Mouse (Mus musculus): ENCODE data around the gene Serpinb9b. TPM values are rescaled to one million over a fixed set of nuclear protein-coding genes. Genes with fewer than 3 reads are reported as not detected.
"Not testable (repeated sequence)": the region's sequence is repeated elsewhere in the genome, so short reads cannot be mapped to it uniquely, and the experiment has no call there.

The Serpinb9b gene
- polyA plus RNA-seq, 1 experiment from 2014 or later, result 0.15 TPM

GRCm38 (mm10) chr13:33028146-33028545, 930 bp downstream of the Serpinb9b start:
- ATAC-seq (replicated peaks; ENCODE audit: low FRiP score) (no peak), DNase-seq (ENCODE audit: low spot score) (no peak)
- no peak overlapping the region for H3K27ac ChIP-seq (ENCODE audit: low read depth, low read length)
- WGBS, result 67% methylated on average over 2 of the region's 2 CpGs
- no peaks in the 10 kb centered on the region for H3K36me3 ChIP-seq (ENCODE audit: control insufficient read depth, insufficient read depth, low read length)
- no peak overlapping the region for H3K4me2 ChIP-seq (ENCODE audit: low read depth, low read length, severe bottlenecking)
- H3K4me3 ChIP-seq (ENCODE audit: low read depth, low read length), result no peak overlapping the region
- no peaks in the 10 kb centered on the region for H3K4me1 ChIP-seq (replicated peaks; ENCODE audit: control insufficient read depth, insufficient read depth, low read length)
- H3K27me3 ChIP-seq (ENCODE audit: control insufficient read depth, insufficient read depth, low read length), result no peaks in the 10 kb centered on the region
- no peaks in the 10 kb centered on the region for H3K9me3 ChIP-seq (ENCODE audit: control insufficient read depth, low read length)
- H3K9ac ChIP-seq (ENCODE audit: low read length), result no peak overlapping the region

GRCm38 (mm10) chr13:33028550-33028949, 1.3 kb downstream of the Serpinb9b start:
- H3K4me3 ChIP-seq (ENCODE audit: low read depth, low read length), result no peak overlapping the region
- whole genome bisulfite sequencing, result 72% methylated on average over 2 of the region's 2 CpGs
- no peak for DNase-seq (ENCODE audit: low spot score)

GRCm38 (mm10) chr13:33029478-33029877, 2.3 kb downstream of the Serpinb9b start:
- H3K9ac ChIP-seq (ENCODE audit: low read length); DNase-seq (ENCODE audit: low spot score); H3K27me3 ChIP-seq (ENCODE audit: control insufficient read depth, insufficient read depth, low read length); H3K27ac ChIP-seq (ENCODE audit: low read depth, low read length); H3K4me1 ChIP-seq (replicated peaks; ENCODE audit: control insufficient read depth, insufficient read depth, low read length); H3K4me2 ChIP-seq (ENCODE audit: low read depth, low read length, severe bottlenecking); H3K9me3 ChIP-seq (ENCODE audit: control insufficient read depth, low read length); ATAC-seq (replicated peaks; ENCODE audit: low FRiP score); H3K36me3 ChIP-seq (ENCODE audit: control insufficient read depth, insufficient read depth, low read length); H3K4me3 ChIP-seq (ENCODE audit: low read depth, low read length): not testable (repeated sequence)
- WGBS, result 94% methylated on average over 2 of the region's 2 CpGs

More at GRCm38 (mm10) chr13:33028550-33028949, 1.3 kb downstream of the Serpinb9b start:
- H3K27me3 ChIP-seq (ENCODE audit: control insufficient read depth, insufficient read depth, low read length), result no peaks in the 10 kb centered on the region
- H3K27ac ChIP-seq (ENCODE audit: low read depth, low read length), result no peak overlapping the region
- H3K4me2 ChIP-seq (ENCODE audit: low read depth, low read length, severe bottlenecking), result no peak overlapping the region
- no peaks in the 10 kb centered on the region for H3K9me3 ChIP-seq (ENCODE audit: control insufficient read depth, low read length)
- H3K4me1 ChIP-seq (replicated peaks; ENCODE audit: control insufficient read depth, insufficient read depth, low read length), result no peaks in the 10 kb centered on the region
- no peaks in the 10 kb centered on the region for H3K36me3 ChIP-seq (ENCODE audit: control insufficient read depth, insufficient read depth, low read length)
- H3K9ac ChIP-seq (ENCODE audit: low read length), result no peak overlapping the region
- ATAC-seq (replicated peaks; ENCODE audit: low FRiP score), result no peak

GRCm38 (mm10) chr13:33030281-33030680, 3.1 kb downstream of the Serpinb9b start:
- H3K27ac ChIP-seq (ENCODE audit: low read depth, low read length), result no peak overlapping the region
- H3K27me3 ChIP-seq (ENCODE audit: control insufficient read depth, insufficient read depth, low read length), result no peaks in the 10 kb centered on the region
- no peak overlapping the region for H3K9ac ChIP-seq (ENCODE audit: low read length)
- no peak for DNase-seq (ENCODE audit: low spot score)
- H3K4me1 ChIP-seq (replicated peaks; ENCODE audit: control insufficient read depth, insufficient read depth, low read length), result no peaks in the 10 kb centered on the region
- WGBS, result 92% methylated on average over 2 of the region's 3 CpGs
- H3K36me3 ChIP-seq (ENCODE audit: control insufficient read depth, insufficient read depth, low read length), result no peaks in the 10 kb centered on the region
- H3K4me2 ChIP-seq (ENCODE audit: low read depth, low read length, severe bottlenecking), result no peak overlapping the region
- H3K4me3 ChIP-seq (ENCODE audit: low read depth, low read length), result no peak overlapping the region
- ATAC-seq (replicated peaks; ENCODE audit: low FRiP score), result no peak
- no peaks in the 10 kb centered on the region for H3K9me3 ChIP-seq (ENCODE audit: control insufficient read depth, low read length)

GRCm38 (mm10) chr13:33035506-33035905, 8.3 kb downstream of the Serpinb9b start:
- H3K9ac ChIP-seq (ENCODE audit: low read length), result no peak overlapping the region
- DNase-seq (ENCODE audit: low spot score), result no peak
- H3K36me3 ChIP-seq (ENCODE audit: control insufficient read depth, insufficient read depth, low read length), result no peaks in the 10 kb centered on the region
- WGBS, result 79% methylated on average over 1 of the region's 1 CpGs
- no peaks in the 10 kb centered on the region for H3K4me1 ChIP-seq (replicated peaks; ENCODE audit: control insufficient read depth, insufficient read depth, low read length)
- ATAC-seq (replicated peaks; ENCODE audit: low FRiP score), result no peak
- H3K27ac ChIP-seq (ENCODE audit: low read depth, low read length), result no peak overlapping the region
- no peak overlapping the region for H3K4me2 ChIP-seq (ENCODE audit: low read depth, low read length, severe bottlenecking)
- H3K27me3 ChIP-seq (ENCODE audit: control insufficient read depth, insufficient read depth, low read length), result no peaks in the 10 kb centered on the region
- no peaks in the 10 kb centered on the region for H3K9me3 ChIP-seq (ENCODE audit: control insufficient read depth, low read length)
- no peak overlapping the region for H3K4me3 ChIP-seq (ENCODE audit: low read depth, low read length)

GRCm38 (mm10) chr13:33043542-33043941, 16.3 kb downstream of the Serpinb9b start:
- WGBS, result 94% methylated on average over 3 of the region's 3 CpGs
- no peaks in the 10 kb centered on the region for H3K27me3 ChIP-seq (ENCODE audit: control insufficient read depth, insufficient read depth, low read length)
- H3K4me2 ChIP-seq (ENCODE audit: low read depth, low read length, severe bottlenecking), result no peak overlapping the region
- no peaks in the 10 kb centered on the region for H3K36me3 ChIP-seq (ENCODE audit: control insufficient read depth, insufficient read depth, low read length)
- no peak overlapping the region for H3K4me3 ChIP-seq (ENCODE audit: low read depth, low read length)
- no peaks in the 10 kb centered on the region for H3K9me3 ChIP-seq (ENCODE audit: control insufficient read depth, low read length)
- ATAC-seq (replicated peaks; ENCODE audit: low FRiP score) (no peak), DNase-seq (ENCODE audit: low spot score) (no peak)
- no peak overlapping the region for H3K9ac ChIP-seq (ENCODE audit: low read length)
- no peaks in the 10 kb centered on the region for H3K4me1 ChIP-seq (replicated peaks; ENCODE audit: control insufficient read depth, insufficient read depth, low read length)
- H3K27ac ChIP-seq (ENCODE audit: low read depth, low read length), result no peak overlapping the region

GRCm38 (mm10) chr13:33047234-33047633, 20.0 kb downstream of the Serpinb9b start:
- H3K4me1 ChIP-seq (replicated peaks; ENCODE audit: control insufficient read depth, insufficient read depth, low read length), result no peaks in the 10 kb centered on the region
- ATAC-seq (replicated peaks; ENCODE audit: low FRiP score) (no peak), DNase-seq (ENCODE audit: low spot score) (no peak)
- H3K4me3 ChIP-seq (ENCODE audit: low read depth, low read length), result no peak overlapping the region
- H3K36me3 ChIP-seq (ENCODE audit: control insufficient read depth, insufficient read depth, low read length), result no peaks in the 10 kb centered on the region
- H3K27me3 ChIP-seq (ENCODE audit: control insufficient read depth, insufficient read depth, low read length), result no peaks in the 10 kb centered on the region
- H3K9me3 ChIP-seq (ENCODE audit: control insufficient read depth, low read length), result no peaks in the 10 kb centered on the region
- no peak overlapping the region for H3K9ac ChIP-seq (ENCODE audit: low read length)
- H3K27ac ChIP-seq (ENCODE audit: low read depth, low read length), result no peak overlapping the region
- 93% methylated on average over 2 of the region's 2 CpGs for WGBS
- no peak overlapping the region for H3K4me2 ChIP-seq (ENCODE audit: low read depth, low read length, severe bottlenecking)

GRCm38 (mm10) chr13:33048187-33048586, 21.0 kb downstream of the Serpinb9b start:
- Histone ChIP-seq H3K4me1 (replicated peaks; ENCODE audit: control insufficient read depth, insufficient read depth, low read length) (no peaks in the 10 kb centered on the region), H3K4me3 (ENCODE audit: low read depth, low read length) (no peak overlapping the region), H3K36me3 (ENCODE audit: control insufficient read depth, insufficient read depth, low read length) (no peaks in the 10 kb centered on the region), H3K27ac (ENCODE audit: low read depth, low read length) (no peak overlapping the region), H3K9me3 (ENCODE audit: control insufficient read depth, low read length) (no peaks in the 10 kb centered on the region), H3K9ac (ENCODE audit: low read length) (no peak overlapping the region), H3K4me2 (ENCODE audit: low read depth, low read length, severe bottlenecking) (no peak overlapping the region), H3K27me3 (ENCODE audit: control insufficient read depth, insufficient read depth, low read length) (no peaks in the 10 kb centered on the region)
- WGBS, result 77% methylated on average over 4 of the region's 4 CpGs
- no peak for DNase-seq (ENCODE audit: low spot score)
- no peak for ATAC-seq (replicated peaks; ENCODE audit: low FRiP score)

- no peak overlapping the region for H3K27ac ChIP-seq (ENCODE audit: low read depth, low read length)
- no peak for ATAC-seq (replicated peaks; ENCODE audit: low FRiP score)
- DNase-seq (ENCODE audit: low spot score), result no peak
- H3K4me1 ChIP-seq (replicated peaks; ENCODE audit: control insufficient read depth, insufficient read depth, low read length), result no peaks in the 10 kb centered on the region
- no peaks in the 10 kb centered on the region for H3K9me3 ChIP-seq (ENCODE audit: control insufficient read depth, low read length)
- no peak overlapping the region for H3K4me2 ChIP-seq (ENCODE audit: low read depth, low read length, severe bottlenecking)
- no peaks in the 10 kb centered on the region for H3K27me3 ChIP-seq (ENCODE audit: control insufficient read depth, insufficient read depth, low read length)
- 64% methylated on average over 3 of the region's 3 CpGs for WGBS
- no peak overlapping the region for H3K4me3 ChIP-seq (ENCODE audit: low read depth, low read length)
- no peaks in the 10 kb centered on the region for H3K36me3 ChIP-seq (ENCODE audit: control insufficient read depth, insufficient read depth, low read length)
- H3K9ac ChIP-seq (ENCODE audit: low read length), result no peak overlapping the region
Measured at GRCm38 (mm10) chr13:33051697-33052096, 24.5 kb downstream of the Serpinb9b start.

Data from forebrain, embryonic 11.5 days (tissue).